Mouse (Mus musculus): Measurements from ENCODE around the gene Gm20388. TPM values are rescaled to one million over a fixed set of nuclear protein-coding genes. Genes with fewer than 3 reads are reported as not detected.
"Not testable (repeated sequence)": the region's sequence is repeated elsewhere in the genome, so short reads cannot be mapped to it uniquely, and the experiment has no call there.

Gm20388 gene
- polyA plus RNA-seq, 1 experiment from 2014 or later = 5.5 TPM

- H3K36me3 ChIP-seq = peaks cover 24% of the 10 kb centered on the region
Measured at GRCm38 (mm10) chr8:123450783-123451182, 3540.1 kb downstream of the Gm20388 start.

GRCm38 (mm10) chr8:123451747-123452146 is 3541.1 kb downstream of the Gm20388 start:
- not testable (repeated sequence) for H3K27me3 ChIP-seq; H3K9me3 ChIP-seq; H3K9ac ChIP-seq; H3K4me1 ChIP-seq; H3K4me3 ChIP-seq; ATAC-seq (ENCODE audit: borderline replicate concordance, extremely low read depth, low FRiP score, low TSS enrichment); H3K4me2 ChIP-seq; H3K27ac ChIP-seq
- H3K36me3 ChIP-seq = peaks cover 24% of the 10 kb centered on the region
- 94% methylated on average over 12 of the region's 12 CpGs for whole genome bisulfite sequencing

More at GRCm38 (mm10) chr8:123450783-123451182, 3540.1 kb downstream of the Gm20388 start:
- Histone ChIP-seq H3K27me3 (no peaks in the 10 kb centered on the region), H3K4me3 (no peak overlapping the region), H3K9ac (no peak overlapping the region), H3K4me1 (no peaks in the 10 kb centered on the region), H3K4me2 (no peak overlapping the region), H3K9me3 (no peaks in the 10 kb centered on the region), H3K27ac (no peak overlapping the region)
- ATAC-seq (ENCODE audit: borderline replicate concordance, extremely low read depth, low FRiP score, low TSS enrichment) = no peak
- 83% methylated on average over 5 of the region's 5 CpGs for WGBS

- H3K27ac ChIP-seq = no peak overlapping the region
- no peaks in the 10 kb centered on the region for H3K27me3 ChIP-seq
- peaks cover 24% of the 10 kb centered on the region for H3K36me3 ChIP-seq
- no peak overlapping the region for H3K4me2 ChIP-seq
- 73% methylated on average over 4 of the region's 4 CpGs for WGBS
- no peak overlapping the region for H3K4me3 ChIP-seq
- H3K9me3 ChIP-seq = no peaks in the 10 kb centered on the region
- H3K4me1 ChIP-seq = no peaks in the 10 kb centered on the region
- no peak for ATAC-seq (ENCODE audit: borderline replicate concordance, extremely low read depth, low FRiP score, low TSS enrichment)
- H3K9ac ChIP-seq = no peak overlapping the region
Measured at GRCm38 (mm10) chr8:123452149-123452548, 3541.5 kb downstream of the Gm20388 start.

- Histone ChIP-seq H3K4me2 (no peak overlapping the region), H3K4me1 (no peaks in the 10 kb centered on the region), H3K9ac (no peak overlapping the region), H3K36me3 (peaks cover 24% of the 10 kb centered on the region), H3K27ac (no peak overlapping the region), H3K4me3 (no peak overlapping the region), H3K9me3 (no peaks in the 10 kb centered on the region), H3K27me3 (no peaks in the 10 kb centered on the region)
- no peak for ATAC-seq (ENCODE audit: borderline replicate concordance, extremely low read depth, low FRiP score, low TSS enrichment)
- WGBS = 71% methylated on average over 7 of the region's 7 CpGs
Measured at GRCm38 (mm10) chr8:123453291-123453690, 3542.7 kb downstream of the Gm20388 start.

GRCm38 (mm10) chr8:123453951-123454350 is 3543.3 kb downstream of the Gm20388 start:
- Histone ChIP-seq H3K9ac (no peak overlapping the region), H3K36me3 (peaks cover 30% of the 10 kb centered on the region), H3K27ac (no peak overlapping the region), H3K9me3 (no peaks in the 10 kb centered on the region), H3K4me1 (no peaks in the 10 kb centered on the region), H3K4me2 (no peak overlapping the region), H3K4me3 (no peak overlapping the region), H3K27me3 (no peaks in the 10 kb centered on the region)
- no peak for ATAC-seq (ENCODE audit: borderline replicate concordance, extremely low read depth, low FRiP score, low TSS enrichment)
- 80% methylated on average over 5 of the region's 5 CpGs for WGBS

- Histone ChIP-seq H3K27ac (no peak overlapping the region), H3K9ac (no peak overlapping the region), H3K9me3 (no peaks in the 10 kb centered on the region), H3K4me1 (no peaks in the 10 kb centered on the region), H3K4me3 (no peak overlapping the region), H3K27me3 (no peaks in the 10 kb centered on the region), H3K4me2 (no peak overlapping the region), H3K36me3 (peaks cover 33% of the 10 kb centered on the region)
- no peak for ATAC-seq (ENCODE audit: borderline replicate concordance, extremely low read depth, low FRiP score, low TSS enrichment)
- WGBS = 92% methylated on average over 6 of the region's 6 CpGs
Measured at GRCm38 (mm10) chr8:123454559-123454958, 3543.9 kb downstream of the Gm20388 start.

GRCm38 (mm10) chr8:123463651-123464050 is 3553.0 kb downstream of the Gm20388 start:
- ATAC-seq (ENCODE audit: borderline replicate concordance, extremely low read depth, low FRiP score, low TSS enrichment) = no peak
- 85% methylated on average over 4 of the region's 4 CpGs for WGBS
- H3K36me3 ChIP-seq = peaks cover 16% of the 10 kb centered on the region; the same call in 1 of the 2 replicates
- no peak overlapping the region for H3K27ac ChIP-seq
- no peak overlapping the region for H3K4me2 ChIP-seq
- H3K27me3 ChIP-seq = no peaks in the 10 kb centered on the region
- H3K9me3 ChIP-seq = no peaks in the 10 kb centered on the region
- no peak overlapping the region for H3K9ac ChIP-seq
- H3K4me1 ChIP-seq = no peaks in the 10 kb centered on the region
- no peak overlapping the region for H3K4me3 ChIP-seq

- no peak overlapping the region for H3K9ac ChIP-seq
- H3K9me3 ChIP-seq = no peaks in the 10 kb centered on the region
- ATAC-seq (ENCODE audit: borderline replicate concordance, extremely low read depth, low FRiP score, low TSS enrichment) = no peak
- no peak overlapping the region for H3K4me3 ChIP-seq
- H3K4me1 ChIP-seq = no peaks in the 10 kb centered on the region
- H3K36me3 ChIP-seq = no peaks in the 10 kb centered on the region
- no peak overlapping the region for H3K4me2 ChIP-seq
- 71% methylated on average over 3 of the region's 3 CpGs for WGBS
- H3K27ac ChIP-seq = no peak overlapping the region
- no peaks in the 10 kb centered on the region for H3K27me3 ChIP-seq
Measured at GRCm38 (mm10) chr8:123467476-123467875, 3556.8 kb downstream of the Gm20388 start.

GRCm38 (mm10) chr8:123472991-123473390 is 3562.3 kb downstream of the Gm20388 start:
- H3K36me3 ChIP-seq = not testable (repeated sequence)

GRCm38 (mm10) chr8:123474549-123474948 is 3563.9 kb downstream of the Gm20388 start:
- ATAC-seq (ENCODE audit: borderline replicate concordance, extremely low read depth, low FRiP score, low TSS enrichment) = not testable (repeated sequence)

More at GRCm38 (mm10) chr8:123472991-123473390, 3562.3 kb downstream of the Gm20388 start:
- H3K9ac ChIP-seq; H3K4me3 ChIP-seq; H3K4me2 ChIP-seq; H3K4me1 ChIP-seq; H3K27ac ChIP-seq; H3K9me3 ChIP-seq; ATAC-seq (ENCODE audit: borderline replicate concordance, extremely low read depth, low FRiP score, low TSS enrichment); H3K27me3 ChIP-seq: not testable (repeated sequence)
- 55% methylated on average over 6 of the region's 6 CpGs for WGBS

GRCm38 (mm10) chr8:123476911-123477736 is 3566.5 kb downstream of the Gm20388 start:
- H3K27ac ChIP-seq = peak overlapping the region; percentile 94; the same call in 1 of the 2 replicates
- H3K4me3 ChIP-seq = peak overlapping the region; percentile 88
- H3K4me1 ChIP-seq = peaks cover 14% of the 10 kb centered on the region
- H3K9ac ChIP-seq = peak overlapping the region; percentile 71
- H3K36me3 ChIP-seq = peaks cover 11% of the 10 kb centered on the region
- peak overlapping the region; percentile 73 for H3K4me2 ChIP-seq
- H3K27me3 ChIP-seq = no peaks in the 10 kb centered on the region
- WGBS = 9% methylated on average over 34 of the region's 34 CpGs
- peak; percentile 39; the same call in 1 of the 2 replicates for ATAC-seq (ENCODE audit: borderline replicate concordance, extremely low read depth, low FRiP score, low TSS enrichment)
- H3K9me3 ChIP-seq = no peaks in the 10 kb centered on the region

More at GRCm38 (mm10) chr8:123474549-123474948, 3563.9 kb downstream of the Gm20388 start:
- H3K4me1 ChIP-seq = peaks cover 14% of the 10 kb centered on the region
- not testable (repeated sequence) for H3K27me3 ChIP-seq, H3K27ac ChIP-seq, H3K9ac ChIP-seq, H3K4me3 ChIP-seq, H3K4me2 ChIP-seq, H3K9me3 ChIP-seq, H3K36me3 ChIP-seq
- 59% methylated on average over 5 of the region's 5 CpGs for WGBS

GRCm38 (mm10) chr8:123477737-123478258 is 3567.2 kb downstream of the Gm20388 start, which contains the start of gene Afg3l1:
Afg3l1 (plus strand) TSS chr8:123477903.
- WGBS = under 1% methylated on average over 55 of the region's 58 CpGs
- peak within 1 kb of the TSS; percentile 94 for H3K27ac ChIP-seq
- ATAC-seq (ENCODE audit: borderline replicate concordance, extremely low read depth, low FRiP score, low TSS enrichment) = peak; percentile 96

More at GRCm38 (mm10) chr8:123477737-123478258, 3567.2 kb downstream of the Gm20388 start, which contains the start of gene Afg3l1:
- Histone ChIP-seq H3K9me3 (no peaks in the 10 kb centered on the region), H3K27me3 (no peaks in the 10 kb centered on the region), H3K4me1 (peaks cover 14% of the 10 kb centered on the region), H3K4me3 (peak within 1 kb of the TSS; percentile 88), H3K36me3 (peaks cover 18% of the 10 kb centered on the region), H3K4me2 (peak within 1 kb of the TSS; percentile 73), H3K9ac (peak within 1 kb of the TSS; percentile 71)

Measured in lung, embryonic 15.5 days (tissue).